Mouse (Mus musculus): ENCODE measurements around the gene Saal1. TPM values are rescaled to one million over a fixed set of nuclear protein-coding genes. Genes with fewer than 3 reads are reported as not detected.
A peak's percentile ranks its signal among the peaks of the same experiment; 100 is the strongest.
"Not testable (repeated sequence)": the region's sequence is repeated elsewhere in the genome, so short reads cannot be mapped to it uniquely, and the experiment has no call there.

Saal1 gene
- polyA plus RNA-seq, 1 experiment from 2014 or later = 25.4 TPM

DNA sequence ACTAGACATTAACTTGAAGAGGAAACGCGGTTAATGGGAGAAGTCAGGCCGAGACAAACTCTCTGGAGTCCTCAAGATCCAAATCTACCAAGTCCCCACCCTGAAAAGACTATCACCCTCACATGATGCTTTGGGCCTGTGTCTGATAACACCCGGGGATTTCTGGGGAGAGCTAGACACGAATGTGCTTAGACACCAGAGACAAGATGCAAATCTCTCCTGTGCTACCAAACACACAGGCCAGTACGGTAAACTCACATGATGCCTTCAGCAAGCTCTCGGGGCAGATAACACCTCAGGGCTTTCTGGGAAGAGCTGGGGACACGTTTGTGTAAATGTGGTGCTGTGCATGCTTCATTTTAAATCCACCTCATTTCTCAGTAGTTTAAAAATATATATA is 34.6 kb downstream of the Saal1 start:
- Histone ChIP-seq H3K27ac (ENCODE audit: low read length) (no peak overlapping the region), H3K9ac (ENCODE audit: low read depth, low read length) (no peak overlapping the region), H3K4me3 (ENCODE audit: low read length) (no peak overlapping the region), H3K36me3 (ENCODE audit: control insufficient read depth, insufficient read depth, low read length) (no peaks in the 10 kb centered on the region), H3K27me3 (replicated peaks; ENCODE audit: control insufficient read depth, insufficient read depth, low read length) (no peaks in the 10 kb centered on the region), H3K4me1 (ENCODE audit: control insufficient read depth, insufficient read depth, low read length) (no peaks in the 10 kb centered on the region), H3K9me3 (ENCODE audit: control insufficient read depth, low read length) (no peaks in the 10 kb centered on the region), H3K4me2 (ENCODE audit: low read depth, low read length) (no peak overlapping the region)
- 76% methylated on average over 8 of the region's 8 CpGs for WGBS
- no peak for ATAC-seq

DNA sequence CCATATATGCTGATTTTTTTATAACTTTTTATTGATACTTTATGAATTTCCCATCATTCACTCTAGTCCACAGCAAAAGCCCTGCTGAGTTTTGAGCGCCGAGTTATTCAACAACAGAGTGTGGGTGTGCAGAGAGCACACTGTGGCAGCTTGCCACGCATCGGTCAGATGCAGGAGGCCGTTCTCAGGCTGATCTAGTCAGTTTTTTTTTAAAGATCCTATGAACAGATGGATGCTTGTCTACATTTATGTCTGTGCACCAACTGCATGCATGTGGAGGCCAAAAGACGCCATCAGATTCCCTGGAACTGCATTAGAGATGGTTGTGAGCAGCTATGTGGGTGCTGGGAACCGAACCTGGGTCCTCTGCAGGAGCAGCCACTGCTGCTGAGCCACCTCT is 35.4 kb downstream of the Saal1 start:
- Histone ChIP-seq H3K9ac (ENCODE audit: low read depth, low read length) (no peak overlapping the region), H3K27me3 (replicated peaks; ENCODE audit: control insufficient read depth, insufficient read depth, low read length) (no peaks in the 10 kb centered on the region), H3K4me2 (ENCODE audit: low read depth, low read length) (no peak overlapping the region), H3K4me1 (ENCODE audit: control insufficient read depth, insufficient read depth, low read length) (no peaks in the 10 kb centered on the region), H3K36me3 (ENCODE audit: control insufficient read depth, insufficient read depth, low read length) (no peaks in the 10 kb centered on the region), H3K4me3 (ENCODE audit: low read length) (no peak overlapping the region), H3K27ac (ENCODE audit: low read length) (no peak overlapping the region), H3K9me3 (ENCODE audit: control insufficient read depth, low read length) (no peaks in the 10 kb centered on the region)
- no peak for ATAC-seq
- 91% methylated on average over 7 of the region's 7 CpGs for WGBS

GRCm38 (mm10) chr7:46672160-46672672 is 38.3 kb downstream of the Saal1 start, which contains the start of gene Tph1:
Gene Tph1 (minus strand): TSS chr7:46672537.
- Histone ChIP-seq H3K9me3 (ENCODE audit: control insufficient read depth, low read length) (no peaks in the 10 kb centered on the region), H3K27me3 (replicated peaks; ENCODE audit: control insufficient read depth, insufficient read depth, low read length) (peaks cover 3% of the 10 kb centered on the region; the same call in 1 of the 2 replicates), H3K4me3 (ENCODE audit: low read length) (no peak within 1 kb of the TSS), H3K4me1 (ENCODE audit: control insufficient read depth, insufficient read depth, low read length) (0 out of 2 replicates have a peak, but pooled peaks cover under 1% of the 10 kb centered on the region), H3K36me3 (ENCODE audit: control insufficient read depth, insufficient read depth, low read length) (no peaks in the 10 kb centered on the region), H3K27ac (ENCODE audit: low read length) (no peak within 1 kb of the TSS), H3K9ac (ENCODE audit: low read depth, low read length) (no peak within 1 kb of the TSS), H3K4me2 (ENCODE audit: low read depth, low read length) (no peak within 1 kb of the TSS)
- 41% methylated on average over 10 of the region's 10 CpGs for WGBS
- no peak for ATAC-seq

DNA sequence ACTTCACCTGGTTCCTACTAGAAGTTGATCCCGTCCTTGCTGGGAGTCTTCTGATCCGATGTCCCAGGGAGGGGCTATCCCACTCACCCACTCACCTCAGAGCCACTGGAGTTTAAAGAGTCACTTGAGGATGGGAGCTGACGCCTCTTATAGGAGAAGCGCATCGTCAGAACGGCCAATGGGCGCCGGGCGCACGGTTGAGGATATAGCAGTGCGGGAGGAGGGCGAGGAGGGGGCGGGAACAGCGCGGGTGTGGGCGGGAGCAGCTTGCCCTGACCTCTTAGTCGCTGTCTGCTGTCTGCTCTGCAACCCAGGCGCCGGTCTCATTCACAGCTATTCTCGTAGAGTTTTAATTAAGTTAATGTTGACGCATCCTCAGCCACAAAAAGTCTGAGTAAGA is 43.2 kb downstream of the Saal1 start:
- H3K4me3 ChIP-seq (ENCODE audit: low read length) = no peak overlapping the region
- H3K4me1 ChIP-seq (ENCODE audit: control insufficient read depth, insufficient read depth, low read length) = 0 out of 2 replicates have a peak, but pooled peaks cover 2% of the 10 kb centered on the region
- peaks cover 11% of the 10 kb centered on the region; the same call in 1 of the 2 replicates for H3K27me3 ChIP-seq (replicated peaks; ENCODE audit: control insufficient read depth, insufficient read depth, low read length)
- no peak overlapping the region for H3K9ac ChIP-seq (ENCODE audit: low read depth, low read length)
- no peaks in the 10 kb centered on the region for H3K36me3 ChIP-seq (ENCODE audit: control insufficient read depth, insufficient read depth, low read length)
- no peaks in the 10 kb centered on the region for H3K9me3 ChIP-seq (ENCODE audit: control insufficient read depth, low read length)
- H3K4me2 ChIP-seq (ENCODE audit: low read depth, low read length) = peak overlapping the region; percentile 35
- no peak for ATAC-seq
- WGBS = 1% methylated on average over 21 of the region's 21 CpGs
- H3K27ac ChIP-seq (ENCODE audit: low read length) = no peak overlapping the region

DNA sequence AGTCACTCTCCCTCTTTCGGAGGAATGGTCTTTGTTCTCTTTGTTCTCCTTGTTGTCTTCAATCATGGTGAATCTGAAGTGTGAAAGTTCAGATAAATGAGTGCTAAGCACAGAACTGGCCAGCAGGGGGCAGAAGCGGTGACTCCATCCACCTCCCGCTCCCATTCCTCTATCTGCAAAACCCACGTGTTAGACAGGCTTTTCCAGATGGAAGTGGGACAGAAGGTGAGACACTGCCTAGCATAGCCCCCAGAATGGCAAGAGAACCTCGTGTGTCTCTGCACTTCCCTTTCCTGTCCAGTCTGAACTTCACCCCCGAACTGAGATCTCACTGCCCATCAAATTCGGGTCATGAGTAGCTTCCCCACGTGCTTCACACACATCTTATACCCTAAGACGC is 45.2 kb downstream of the Saal1 start:
- no peak overlapping the region for H3K4me2 ChIP-seq (ENCODE audit: low read depth, low read length)
- H3K9me3 ChIP-seq (ENCODE audit: control insufficient read depth, low read length) = no peaks in the 10 kb centered on the region
- peaks cover 11% of the 10 kb centered on the region; the same call in 1 of the 2 replicates for H3K27me3 ChIP-seq (replicated peaks; ENCODE audit: control insufficient read depth, insufficient read depth, low read length)
- H3K36me3 ChIP-seq (ENCODE audit: control insufficient read depth, insufficient read depth, low read length) = no peaks in the 10 kb centered on the region
- no peak overlapping the region for H3K9ac ChIP-seq (ENCODE audit: low read depth, low read length)
- WGBS = 33% methylated on average over 9 of the region's 9 CpGs
- H3K27ac ChIP-seq (ENCODE audit: low read length) = no peak overlapping the region
- ATAC-seq = no peak
- H3K4me3 ChIP-seq (ENCODE audit: low read length) = no peak overlapping the region
- 0 out of 2 replicates have a peak, but pooled peaks cover 2% of the 10 kb centered on the region for H3K4me1 ChIP-seq (ENCODE audit: control insufficient read depth, insufficient read depth, low read length)

DNA sequence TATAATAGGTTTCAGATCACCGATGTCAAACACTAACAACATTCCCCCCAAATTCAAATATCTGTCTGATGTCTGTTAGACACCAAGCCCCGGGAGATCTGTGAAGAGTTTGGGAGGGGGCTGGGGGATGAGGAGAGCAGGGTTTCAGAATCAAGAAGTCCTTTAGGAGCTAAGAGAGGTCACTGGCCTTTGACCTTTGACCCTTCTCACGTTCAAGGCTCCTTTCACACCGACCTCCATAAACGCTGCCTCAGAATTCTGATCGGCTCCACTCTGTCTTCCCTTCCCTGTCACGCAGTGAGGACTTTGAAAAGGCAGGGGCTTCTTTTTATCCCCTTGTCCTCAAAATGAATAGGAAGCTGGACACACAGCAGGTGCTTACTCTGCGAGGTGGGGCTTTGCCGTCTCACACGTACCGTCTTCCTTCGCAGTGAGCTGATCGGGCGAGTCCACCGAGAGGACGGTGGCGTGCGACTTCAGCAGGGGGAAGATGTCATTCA is 48.8 kb downstream of the Saal1 start:
- H3K4me1 ChIP-seq (ENCODE audit: control insufficient read depth, insufficient read depth, low read length) = no peaks in the 10 kb centered on the region
- ATAC-seq = no peak
- H3K4me3 ChIP-seq (ENCODE audit: low read length) = no peak overlapping the region
- no peak overlapping the region for H3K4me2 ChIP-seq (ENCODE audit: low read depth, low read length)
- WGBS = 43% methylated on average over 18 of the region's 18 CpGs
- H3K9me3 ChIP-seq (ENCODE audit: control insufficient read depth, low read length) = no peaks in the 10 kb centered on the region
- H3K27ac ChIP-seq (ENCODE audit: low read length) = no peak overlapping the region
- H3K9ac ChIP-seq (ENCODE audit: low read depth, low read length) = no peak overlapping the region; the same call in 1 of the 2 replicates
- no peaks in the 10 kb centered on the region for H3K36me3 ChIP-seq (ENCODE audit: control insufficient read depth, insufficient read depth, low read length)
- peaks cover 4% of the 10 kb centered on the region; the same call in 1 of the 2 replicates for H3K27me3 ChIP-seq (replicated peaks; ENCODE audit: control insufficient read depth, insufficient read depth, low read length)

- 58% methylated on average over 2 of the region's 2 CpGs for WGBS
- no peak for ATAC-seq
Observed at GRCm38 (mm10) chr7:46652279-46652678, 58.2 kb downstream of the Saal1 start.

GRCm38 (mm10) chr7:46650231-46650630 is 60.2 kb downstream of the Saal1 start:
- 41% methylated on average over 5 of the region's 5 CpGs for WGBS
- ATAC-seq; H3K4me2 ChIP-seq (ENCODE audit: low read depth, low read length); H3K27ac ChIP-seq (ENCODE audit: low read length); H3K9ac ChIP-seq (ENCODE audit: low read depth, low read length); H3K4me3 ChIP-seq (ENCODE audit: low read length); H3K27me3 ChIP-seq (replicated peaks; ENCODE audit: control insufficient read depth, insufficient read depth, low read length); H3K36me3 ChIP-seq (ENCODE audit: control insufficient read depth, insufficient read depth, low read length); H3K4me1 ChIP-seq (ENCODE audit: control insufficient read depth, insufficient read depth, low read length); H3K9me3 ChIP-seq (ENCODE audit: control insufficient read depth, low read length): not testable (repeated sequence)

More at GRCm38 (mm10) chr7:46652279-46652678, 58.2 kb downstream of the Saal1 start:
- Histone ChIP-seq H3K4me2 (ENCODE audit: low read depth, low read length) (no peak overlapping the region), H3K27ac (ENCODE audit: low read length) (no peak overlapping the region), H3K27me3 (replicated peaks; ENCODE audit: control insufficient read depth, insufficient read depth, low read length) (no peaks in the 10 kb centered on the region), H3K4me3 (ENCODE audit: low read length) (no peak overlapping the region), H3K36me3 (ENCODE audit: control insufficient read depth, insufficient read depth, low read length) (no peaks in the 10 kb centered on the region), H3K4me1 (ENCODE audit: control insufficient read depth, insufficient read depth, low read length) (no peaks in the 10 kb centered on the region), H3K9me3 (ENCODE audit: control insufficient read depth, low read length) (no peaks in the 10 kb centered on the region), H3K9ac (ENCODE audit: low read depth, low read length) (no peak overlapping the region)

DNA sequence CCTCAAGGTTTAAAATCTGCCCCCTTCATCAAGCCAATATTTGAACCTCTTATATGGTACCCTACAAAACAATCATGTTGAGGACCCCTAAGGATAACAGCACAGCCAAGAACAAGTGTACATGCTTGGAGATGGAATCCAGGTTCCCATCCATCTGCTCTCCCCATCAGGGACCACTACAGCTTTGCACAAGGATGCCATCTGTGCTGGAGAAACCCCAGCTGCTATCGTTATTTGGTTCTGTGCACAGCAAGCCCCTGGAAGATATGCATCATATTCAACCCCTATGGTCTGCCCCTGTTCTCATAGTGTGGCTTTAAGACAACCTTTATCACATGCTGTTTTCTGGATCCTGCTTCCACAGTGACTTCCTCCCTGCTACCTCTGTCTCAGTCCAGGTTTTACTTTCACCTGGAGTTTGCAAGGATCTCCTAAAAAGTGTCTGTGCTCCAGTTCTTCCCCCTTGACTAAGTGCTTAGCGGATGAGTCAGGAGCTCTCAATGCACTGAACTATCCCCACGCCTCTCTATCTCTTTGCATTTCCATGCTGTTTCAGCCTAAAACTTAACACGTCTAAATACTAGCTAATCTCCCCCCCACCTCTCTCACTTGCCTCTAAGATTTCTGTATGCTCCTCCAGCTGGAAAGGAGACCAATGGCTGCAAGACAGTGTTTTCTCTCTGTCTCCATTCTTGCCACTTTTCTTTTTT is 61.9 kb downstream of the Saal1 start:
- no peaks in the 10 kb centered on the region for H3K9me3 ChIP-seq (ENCODE audit: control insufficient read depth, low read length)
- no peaks in the 10 kb centered on the region for H3K4me1 ChIP-seq (ENCODE audit: control insufficient read depth, insufficient read depth, low read length)
- H3K4me3 ChIP-seq (ENCODE audit: low read length) = no peak overlapping the region
- no peak for ATAC-seq
- WGBS = 72% methylated on average over 4 of the region's 4 CpGs
- H3K36me3 ChIP-seq (ENCODE audit: control insufficient read depth, insufficient read depth, low read length) = no peaks in the 10 kb centered on the region
- H3K9ac ChIP-seq (ENCODE audit: low read depth, low read length) = no peak overlapping the region
- no peaks in the 10 kb centered on the region for H3K27me3 ChIP-seq (replicated peaks; ENCODE audit: control insufficient read depth, insufficient read depth, low read length)
- H3K27ac ChIP-seq (ENCODE audit: low read length) = no peak overlapping the region
- H3K4me2 ChIP-seq (ENCODE audit: low read depth, low read length) = no peak overlapping the region

Measured in intestine, embryonic 16.5 days (tissue).